Mouse (Mus musculus) cerebellum, adult 2 months (tissue): ENCODE data around the gene Tfcp2.

ENCODE experiments used
- CTCF ChIP-seq: fragments of 200-500 bp; IDR thresholded peaks from 2 replicates; pipeline ENCODE4 v1.5.1; 2011; ENCODE audit warnings: low read depth, mild to moderate bottlenecking, control low read depth, low read length, moderate library complexity, borderline replicate concordance; ENCODE audit not compliant: insufficient read depth
- POLR2A ChIP-seq: fragments of 200-500 bp; IDR thresholded peaks from 2 replicates; pipeline ENCODE4 v1.6.1; 2011; ENCODE audit warnings: low read length, control low read depth, borderline replicate concordance; ENCODE audit not compliant: insufficient read depth

GRCm38 (mm10) chr15:100555965-100556364 lies 4.2 kb upstream of the Tfcp2 start:
- TF ChIP-seq CTCF (no peak), POLR2A (no peak)
